9 mouse cellular contexts compared by ENCODE assay signal in genomic region chr9:25027581-25027980, GRCm38 (mm10).
DNase-seq lines count a peak whose midpoint lies in the region; ATAC-seq and TF ChIP-seq lines count a peak whose summit lies in the region.
"Had no signal": no experiment of that assay in that cellular context is flagged by ENCODE, and none has a peak within 500 bp of the region (broad histone marks: within the 10 kb centered on the region; RNA-seq: fewer than 3 reads in every experiment).

No protein-coding gene starts in this region.

- TF ChIP-seq EP300 in MEL (IDR thresholded peaks at IDR 0.05; ENCODE audit: low read depth in 1 of 2, low read length in 2 of 2) = no peak
- no peak for TF ChIP-seq EP300 in liver, embryonic 14.5 days (IDR thresholded peaks at IDR 0.05; ENCODE audit: low read depth)

- ATAC-seq in forebrain, embryonic 16.5 days = no peak
- ATAC-seq in kidney, postnatal 0 days (replicated peaks; ENCODE audit: low FRiP score, low read depth) = no peak
- ATAC-seq in liver, embryonic 14.5 days (ENCODE audit: insufficient read depth) = no peak

- peak; percentile 75 for TF ChIP-seq RAD21 in MEL (IDR thresholded peaks at IDR 0.05; ENCODE audit: low read depth, low read length)

- no peak for TF ChIP-seq POLR2A in MEL (IDR thresholded peaks at IDR 0.05; ENCODE audit: control insufficient read depth in 1 of 2, insufficient read depth in 1 of 2, low read depth in 1 of 2, low read length in 2 of 2, poor library complexity in 1 of 2)

- TF ChIP-seq CTCF in MEL (IDR thresholded peaks at IDR 0.05 in 2 of 3, conservative IDR thresholded peaks at IDR 0.05 in 1 of 3; ENCODE audit: control insufficient read depth in 1 of 3, insufficient read depth in 1 of 3, low read depth in 2 of 3, low read length in 3 of 3, poor library complexity in 1 of 3, severe bottlenecking in 1 of 3) = peak; percentile 47 to 90 (median 78)
- TF ChIP-seq CTCF in kidney, postnatal 0 days (IDR thresholded peaks at IDR 0.05; ENCODE audit: low read depth) = peak; percentile 94
- TF ChIP-seq CTCF in liver, embryonic 14.5 days (IDR thresholded peaks at IDR 0.05; ENCODE audit: low read depth) = peak; percentile 82

- H3K79me2 ChIP-seq in MEL (ENCODE audit: control insufficient read depth, insufficient read depth, low read length, poor library complexity) = no peaks in the 10 kb centered on the region

- H3K9ac ChIP-seq in forebrain, embryonic 16.5 days (replicated peaks; ENCODE audit: low read depth, low read length) = no peak overlapping the region
- no peak overlapping the region for H3K9ac ChIP-seq in MEL (ENCODE audit: control insufficient read depth, low read depth, low read length, poor library complexity, severe bottlenecking)
- no peak overlapping the region for H3K9ac ChIP-seq in kidney, postnatal 0 days (ENCODE audit: low read depth, low read length)
- no peak overlapping the region for H3K9ac ChIP-seq in liver, embryonic 14.5 days (replicated peaks)

- H3K4me3 ChIP-seq in forebrain, embryonic 10.5 days = no peak overlapping the region
- H3K4me3 ChIP-seq in forebrain, embryonic 16.5 days (replicated peaks; ENCODE audit: low read length) = no peak overlapping the region
- no peak overlapping the region for H3K4me3 ChIP-seq in MEL (ENCODE audit: control insufficient read depth in 1 of 2, insufficient read depth in 1 of 2, low read depth in 2 of 2, low read length in 2 of 2)
- H3K4me3 ChIP-seq in kidney, postnatal 0 days (replicated peaks; ENCODE audit: low read depth, low read length) = no peak overlapping the region
- H3K4me3 ChIP-seq in liver, embryonic 14.5 days (ENCODE audit: insufficient read depth in 1 of 2, low read depth in 2 of 2, low read length in 2 of 2) = no peak overlapping the region

- H3K9me3 ChIP-seq in forebrain, embryonic 10.5 days = no peaks in the 10 kb centered on the region
- no peaks in the 10 kb centered on the region for H3K9me3 ChIP-seq in forebrain, embryonic 16.5 days (ENCODE audit: control insufficient read depth, low read length)
- H3K9me3 ChIP-seq in MEL (replicated peaks; ENCODE audit: insufficient read depth, low read length) = no peaks in the 10 kb centered on the region
- H3K9me3 ChIP-seq in kidney, postnatal 0 days (replicated peaks; ENCODE audit: low read length) = no peaks in the 10 kb centered on the region
- H3K9me3 ChIP-seq in liver, embryonic 14.5 days (ENCODE audit: control insufficient read depth, low read length) = no peaks in the 10 kb centered on the region

- no peak overlapping the region for H3K4me2 ChIP-seq in forebrain, embryonic 16.5 days (ENCODE audit: low read length)
- no peak overlapping the region for H3K4me2 ChIP-seq in kidney, postnatal 0 days (ENCODE audit: low read length)
- no peak overlapping the region for H3K4me2 ChIP-seq in liver, embryonic 14.5 days (ENCODE audit: low read depth)

- peak; percentile 64 for DNase-seq in forebrain, embryonic 10.5 days (ENCODE audit: extremely low spot score, low spot score)
- peak; percentile 63 for DNase-seq in MEL (ENCODE audit: low read depth, low spot score)
- DNase-seq in cerebellum, postnatal 10 days = peak; percentile 74 to 82
- DNase-seq in heart, adult 11 months = peak; percentile 87
- DNase-seq in kidney, postnatal 0 days (ENCODE audit: low spot score) = peak; percentile 80
- peak in 1 of 3 experiments; percentile 16 for DNase-seq in liver, embryonic 14.5 days (ENCODE audit: low read depth in 3 of 3, low spot score in 3 of 3)
- DNase-seq in retina, postnatal 7 days (ENCODE audit: low read depth, low spot score) = peak; percentile 40

- H3K27me3 ChIP-seq in forebrain, embryonic 10.5 days (ENCODE audit: poor library complexity, severe bottlenecking) = peaks cover 7% of the 10 kb centered on the region; the same call in 1 of the 2 replicates
- no peaks in the 10 kb centered on the region for H3K27me3 ChIP-seq in forebrain, embryonic 16.5 days (replicated peaks; ENCODE audit: control insufficient read depth, insufficient read depth, low read length)
- no peaks in the 10 kb centered on the region; a peak in 1 of 4 replicates for H3K27me3 ChIP-seq in MEL (ENCODE audit: control insufficient read depth in 1 of 2, insufficient read depth in 2 of 2, low read length in 2 of 2)
- H3K27me3 ChIP-seq in kidney, postnatal 0 days (ENCODE audit: insufficient read depth, low read length) = no peaks in the 10 kb centered on the region
- no peaks in the 10 kb centered on the region for H3K27me3 ChIP-seq in liver, embryonic 14.5 days (ENCODE audit: control insufficient read depth, insufficient read depth, low read length)

- H3K27ac ChIP-seq in forebrain, embryonic 10.5 days = no peak overlapping the region
- H3K27ac ChIP-seq in forebrain, embryonic 16.5 days (ENCODE audit: low read length) = no peak overlapping the region
- no peak overlapping the region for H3K27ac ChIP-seq in MEL (ENCODE audit: control insufficient read depth, low read depth, low read length)
- H3K27ac ChIP-seq in kidney, postnatal 0 days = no peak overlapping the region
- H3K27ac ChIP-seq in liver, embryonic 14.5 days = no peak overlapping the region
- H3K27ac ChIP-seq: macrophage had no signal

- H3K36me3 ChIP-seq in forebrain, embryonic 10.5 days (replicated peaks) = no peaks in the 10 kb centered on the region
- no peaks in the 10 kb centered on the region for H3K36me3 ChIP-seq in forebrain, embryonic 16.5 days (ENCODE audit: control insufficient read depth, insufficient read depth)
- no peaks in the 10 kb centered on the region for H3K36me3 ChIP-seq in MEL (ENCODE audit: control insufficient read depth in 1 of 2, insufficient read depth in 2 of 2, low read length in 2 of 2)
- no peaks in the 10 kb centered on the region for H3K36me3 ChIP-seq in kidney, postnatal 0 days (ENCODE audit: insufficient read depth, low read length)
- no peaks in the 10 kb centered on the region for H3K36me3 ChIP-seq in liver, embryonic 14.5 days (replicated peaks; ENCODE audit: control insufficient read depth, insufficient read depth, low read depth)

- 8% methylated on average over 8 of the region's 8 CpGs for WGBS in forebrain, embryonic 10.5 days
- WGBS in forebrain, embryonic 16.5 days = 9% methylated on average over 8 of the region's 8 CpGs
- 8% methylated on average over 8 of the region's 8 CpGs for WGBS in kidney, postnatal 0 days
- WGBS in liver, embryonic 14.5 days (ENCODE audit: insufficient replicate concordance) = 7% methylated on average over 8 of the region's 8 CpGs

- no peaks in the 10 kb centered on the region for H3K4me1 ChIP-seq in forebrain, embryonic 10.5 days
- H3K4me1 ChIP-seq in forebrain, embryonic 16.5 days (replicated peaks; ENCODE audit: control insufficient read depth, insufficient read depth, low read length) = no peaks in the 10 kb centered on the region
- H3K4me1 ChIP-seq in MEL (ENCODE audit: control insufficient read depth in 1 of 2, insufficient read depth in 2 of 2, low read length in 2 of 2) = no peaks in the 10 kb centered on the region
- H3K4me1 ChIP-seq in kidney, postnatal 0 days (replicated peaks; ENCODE audit: insufficient read depth, low read length) = no peaks in the 10 kb centered on the region
- no peaks in the 10 kb centered on the region for H3K4me1 ChIP-seq in liver, embryonic 14.5 days (replicated peaks; ENCODE audit: control insufficient read depth in 2 of 2, insufficient read depth in 2 of 2, low read length in 1 of 2)

TF ChIP-seq in MEL, 35 proteins besides CTCF, POLR2A, EP300 and RAD21:
- TF ChIP-seq HCFC1 (IDR thresholded peaks at IDR 0.05; ENCODE audit: low read depth, low read length) = no peak
- TF ChIP-seq GATA1 (IDR thresholded peaks at IDR 0.05; ENCODE audit: low read depth, low read length) = no peak
- TF ChIP-seq MAX (IDR thresholded peaks at IDR 0.05; ENCODE audit: low read length) = no peak
- TF ChIP-seq ETS1 (IDR thresholded peaks at IDR 0.05; ENCODE audit: low read depth, low read length) = no peak
- TF ChIP-seq NRF1 (IDR thresholded peaks at IDR 0.05; ENCODE audit: insufficient read depth, low read depth, low read length, poor library complexity, severe bottlenecking) = no peak
- no peak for TF ChIP-seq MXI1 (IDR thresholded peaks at IDR 0.05; ENCODE audit: low read depth, low read length)
- TF ChIP-seq ZC3H11A (IDR thresholded peaks at IDR 0.05; ENCODE audit: low read depth, low read length) = peak; percentile 60
- TF ChIP-seq TBP (IDR thresholded peaks at IDR 0.05; ENCODE audit: low read depth, low read length) = no peak
- TF ChIP-seq SMC3 (IDR thresholded peaks at IDR 0.05; ENCODE audit: low read depth, low read length) = peak; percentile 73
